Mouse (Mus musculus): ENCODE measurements around the gene Cacnb4.
A peak's percentile ranks its signal among the peaks of the same experiment; 100 is the strongest.

DNA sequence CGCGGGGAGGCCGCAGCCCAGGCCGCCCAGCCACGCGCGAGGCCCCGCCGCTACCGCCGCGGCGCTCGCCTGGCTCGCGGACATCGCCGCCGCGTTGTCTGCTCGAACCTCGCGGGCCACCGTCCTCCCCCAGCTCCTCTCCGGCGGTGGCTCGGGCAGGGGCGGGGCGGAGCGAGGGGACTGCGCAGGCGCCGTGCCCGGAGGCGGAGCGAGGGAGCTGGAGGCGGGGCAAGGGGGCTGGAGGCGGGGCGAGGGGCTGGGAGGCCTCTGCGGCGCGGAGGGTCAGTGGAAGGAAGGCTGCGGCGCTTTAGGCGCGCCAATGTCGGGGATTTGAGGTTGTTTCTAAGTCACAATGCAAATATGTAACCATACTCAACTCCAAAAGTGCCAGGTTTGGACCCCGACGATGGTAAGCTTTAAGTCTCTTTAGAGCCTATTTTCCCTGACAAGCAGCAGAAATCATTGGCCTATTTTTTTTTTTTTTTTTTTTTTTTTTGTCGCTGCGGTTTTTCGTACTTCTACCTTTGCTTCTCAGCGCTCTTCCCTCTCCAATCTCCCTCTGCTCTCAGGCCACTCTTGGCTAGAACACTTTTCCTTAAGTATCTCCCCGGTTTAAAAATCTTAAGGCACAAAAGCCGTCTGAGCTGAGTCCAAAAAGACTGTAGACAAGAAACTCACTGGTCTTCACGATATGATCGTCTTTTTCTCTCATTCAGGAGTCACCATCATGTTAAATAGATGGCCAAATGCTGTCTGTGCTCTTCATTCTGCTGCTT, 251.7 kb downstream of the Cacnb4 start, which contains the start of gene Arl5a:
- TF ChIP-seq CTCF (IDR thresholded peaks at IDR 0.05; ENCODE audit: insufficient read depth, low read depth, low read length): no peak
- peak; percentile 79 for TF ChIP-seq POLR2A (IDR thresholded peaks at IDR 0.05; ENCODE audit: insufficient read depth, low read depth, low read length)

All from olfactory bulb, adult 2 months (tissue).